Mouse (Mus musculus) heart, embryonic 11.5 days (tissue): ENCODE data around the gene Map3k9. TPM values are rescaled to one million over a fixed set of nuclear protein-coding genes. Genes with fewer than 3 reads are reported as not detected.

Experiments used
- ATAC-seq: fragments of 200-750 bp; cut with Nextera tagmentation; replicated peaks from 2 replicates; pipeline ENCODE4 v1.8.0; 2017; ENCODE audit warnings: moderate library complexity; ENCODE audit not compliant: insufficient number of reproducible peaks, low FRiP score, low TSS enrichment
- H3K27ac ChIP-seq: fragments of 300-500 bp; sonication (generic); 2 replicates; pipeline ENCODE4 v1.5.1; 2014; ENCODE audit warnings: mild to moderate bottlenecking, low read depth, low read length
- H3K27me3 ChIP-seq: fragments of 300-500 bp; sonication (generic); 2 replicates; pipeline ENCODE4 v1.6.1; 2014; ENCODE audit warnings: mild to moderate bottlenecking, low read length, mixed read lengths; ENCODE audit not compliant: control insufficient read depth, insufficient read depth
- H3K36me3 ChIP-seq: fragments of 300-500 bp; sonication (generic); 2 replicates; pipeline ENCODE4 v1.6.1; 2014; ENCODE audit warnings: mild to moderate bottlenecking, low read length, moderate library complexity, mixed read lengths; ENCODE audit not compliant: control insufficient read depth, insufficient read depth
- H3K4me1 ChIP-seq: fragments of 300-500 bp; sonication (generic); 2 replicates; pipeline ENCODE4 v1.6.1; 2014; ENCODE audit warnings: low read length; ENCODE audit not compliant: control insufficient read depth, insufficient read depth
- H3K4me2 ChIP-seq: fragments of 300-500 bp; sonication (generic); 2 replicates; pipeline ENCODE4 v1.6.1; 2014; ENCODE audit warnings: mild to moderate bottlenecking, moderate library complexity
- H3K4me3 ChIP-seq: fragments of 300-500 bp; sonication (generic); 2 replicates; pipeline ENCODE4 v1.5.1; 2014; ENCODE audit warnings: low read depth, low read length
- H3K9ac ChIP-seq: fragments of 300-500 bp; sonication (generic); 2 replicates; pipeline ENCODE4 v1.6.1; 2014; ENCODE audit warnings: mild to moderate bottlenecking, low read depth, low read length, moderate library complexity
- H3K9me3 ChIP-seq: fragments of 300-500 bp; sonication (generic); replicated peaks from 2 replicates; pipeline ENCODE4 v1.6.1; 2016; ENCODE audit warnings: low read length; ENCODE audit not compliant: control insufficient read depth
- WGBS: fragments of 180-500 bp; shearing (Covaris S2); extraction: QIAGEN DNeasy Blood & Tissue Kit; methylation state at CpG from one replicate; pipeline ENCODE4 v1.1.7; 2014; ENCODE audit not compliant: insufficient replicate concordance; 5-methylcytosine and 5-hydroxymethylcytosine counted together
- polyA plus RNA-seq: library from polyadenylated mRNA; unstranded; fragments of >200 nt; fragmentation: Nextera tagmentation; extraction: Ambion mirVana; gene quantifications from 2 replicates; pipeline ENCODE4 v1.2.1, GENCODE M21; 2014

Map3k9 gene
- polyA plus RNA-seq, 1 experiment from 2014 or later: 0.52 TPM

GRCm38 (mm10) chr12:81810417-81810816 lies 29.4 kb upstream of the Map3k9 start:
- H3K36me3 ChIP-seq: no peaks in the 10 kb centered on the region
- no peak overlapping the region for H3K27ac ChIP-seq

GRCm38 (mm10) chr12:81808596-81808995 lies 27.6 kb upstream of the Map3k9 start:
- Histone ChIP-seq H3K27ac (no peak overlapping the region), H3K4me1 (peaks cover 19% of the 10 kb centered on the region), H3K4me2 (no peak overlapping the region), H3K36me3 (no peaks in the 10 kb centered on the region), H3K27me3 (no peaks in the 10 kb centered on the region), H3K9ac (no peak overlapping the region), H3K4me3 (no peak overlapping the region), H3K9me3 (no peaks in the 10 kb centered on the region)
- ATAC-seq: no peak
- WGBS: 63% methylated on average over 2 of the region's 2 CpGs

More at GRCm38 (mm10) chr12:81810417-81810816, 29.4 kb upstream of the Map3k9 start:
- Histone ChIP-seq H3K4me2 (no peak overlapping the region), H3K9ac (no peak overlapping the region), H3K9me3 (no peaks in the 10 kb centered on the region), H3K4me3 (no peak overlapping the region), H3K27me3 (no peaks in the 10 kb centered on the region), H3K4me1 (peaks cover 15% of the 10 kb centered on the region)
- no peak for ATAC-seq
- 43% methylated on average over 8 of the region's 8 CpGs for WGBS

GRCm38 (mm10) chr12:81807953-81808352 lies 27.0 kb upstream of the Map3k9 start:
- Histone ChIP-seq H3K27ac (no peak overlapping the region), H3K9ac (peak overlapping the region; percentile 59), H3K4me1 (peaks cover 21% of the 10 kb centered on the region), H3K36me3 (no peaks in the 10 kb centered on the region), H3K27me3 (no peaks in the 10 kb centered on the region), H3K9me3 (no peaks in the 10 kb centered on the region), H3K4me3 (peak overlapping the region; percentile 41; the same call in 1 of the 2 replicates), H3K4me2 (peak overlapping the region; percentile 72)
- WGBS: 14% methylated on average over 11 of the region's 11 CpGs
- no peak for ATAC-seq

- peaks cover 21% of the 10 kb centered on the region for H3K4me1 ChIP-seq
- 3% methylated on average over 7 of the region's 7 CpGs for WGBS
- H3K36me3 ChIP-seq: no peaks in the 10 kb centered on the region
- H3K9ac ChIP-seq: peak overlapping the region; percentile 59
- 0 out of 2 replicates have a peak overlapping the region, but pooled peaks have one; percentile 5 for H3K27ac ChIP-seq
- peak overlapping the region; percentile 72 for H3K4me2 ChIP-seq
- H3K27me3 ChIP-seq: no peaks in the 10 kb centered on the region
- H3K9me3 ChIP-seq: no peaks in the 10 kb centered on the region
- no peak for ATAC-seq
- H3K4me3 ChIP-seq: peak overlapping the region; percentile 41
These were observed 26.5 kb upstream of the Map3k9 start for GRCm38 (mm10) chr12:81807529-81807837.

DNA sequence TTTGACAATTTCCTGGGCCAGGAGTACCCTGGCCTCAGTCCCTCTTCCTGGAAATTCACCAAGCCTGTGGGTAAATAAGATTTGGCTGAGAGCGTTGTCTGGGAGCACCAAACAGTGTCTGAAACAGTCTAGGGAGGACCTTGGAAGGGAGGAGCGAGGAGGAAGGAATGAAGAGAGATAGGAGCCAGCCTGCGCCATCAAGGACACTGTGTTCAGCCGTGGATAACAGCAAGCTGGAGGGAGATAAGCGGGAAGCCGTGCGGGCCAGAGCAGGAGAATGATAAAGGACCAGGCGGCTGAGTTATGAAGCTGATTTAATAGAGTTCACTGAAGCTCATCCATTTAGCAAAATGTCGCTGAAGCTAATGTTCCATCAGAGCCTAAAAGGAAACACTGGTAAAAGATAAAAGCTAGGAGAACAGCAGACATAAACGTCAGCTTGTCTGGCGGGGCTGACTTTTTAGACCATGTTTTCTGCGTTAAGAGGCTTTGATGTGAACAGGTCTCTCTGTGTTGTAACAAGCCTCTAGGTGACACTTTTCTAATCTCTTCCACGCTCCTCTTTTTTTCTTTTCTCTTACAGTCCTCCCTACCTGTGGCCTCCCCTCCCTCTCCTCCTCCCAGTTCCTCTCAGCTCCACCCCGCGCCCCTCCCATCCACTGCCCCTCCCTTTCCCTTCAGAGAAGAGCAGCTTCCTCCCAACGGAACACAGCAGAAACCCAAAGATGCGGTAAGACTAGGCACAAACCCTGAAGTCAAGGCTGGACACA lies 26.0 kb upstream of the Map3k9 start:
- H3K4me3 ChIP-seq: peak overlapping the region; percentile 41
- ATAC-seq: no peak
- H3K9ac ChIP-seq: peak overlapping the region; percentile 59
- WGBS: 2% methylated on average over 17 of the region's 17 CpGs
- no peaks in the 10 kb centered on the region for H3K36me3 ChIP-seq
- no peaks in the 10 kb centered on the region for H3K9me3 ChIP-seq
- no peaks in the 10 kb centered on the region for H3K27me3 ChIP-seq
- peak overlapping the region; percentile 72 for H3K4me2 ChIP-seq
- H3K4me1 ChIP-seq: peaks cover 21% of the 10 kb centered on the region
- H3K27ac ChIP-seq: peak overlapping the region; percentile 5; the same call in 1 of the 2 replicates

DNA sequence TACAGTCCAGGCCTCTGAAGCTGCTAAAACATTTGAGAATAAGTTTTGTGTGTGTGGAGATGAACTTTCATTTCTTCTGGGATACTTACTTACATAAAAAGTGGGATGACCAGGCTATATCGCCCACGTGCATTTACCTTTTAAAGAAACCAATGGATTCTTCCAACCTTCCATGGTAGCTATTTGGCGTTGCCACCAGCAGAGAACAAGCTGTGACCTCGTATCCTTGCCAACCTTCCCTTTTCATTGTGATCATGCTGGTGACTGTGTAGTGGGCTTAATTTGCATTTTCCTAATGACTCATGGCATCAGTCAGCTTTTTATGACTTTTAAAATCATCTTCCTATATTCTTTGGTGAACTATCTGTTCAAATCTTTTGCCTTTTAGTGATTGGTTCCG lies 25.1 kb upstream of the Map3k9 start:
- H3K27me3 ChIP-seq: no peaks in the 10 kb centered on the region
- no peak overlapping the region for H3K9ac ChIP-seq
- H3K27ac ChIP-seq: no peak overlapping the region
- H3K9me3 ChIP-seq: no peaks in the 10 kb centered on the region
- H3K4me3 ChIP-seq: no peak overlapping the region
- peaks cover 21% of the 10 kb centered on the region for H3K4me1 ChIP-seq
- no peak overlapping the region for H3K4me2 ChIP-seq
- no peak for ATAC-seq
- 77% methylated on average over 5 of the region's 5 CpGs for WGBS
- H3K36me3 ChIP-seq: no peaks in the 10 kb centered on the region

GRCm38 (mm10) chr12:81803803-81804202 lies 22.8 kb upstream of the Map3k9 start:
- Histone ChIP-seq H3K4me1 (peaks cover 21% of the 10 kb centered on the region), H3K9ac (no peak overlapping the region), H3K27ac (peak overlapping the region; percentile 74), H3K36me3 (no peaks in the 10 kb centered on the region), H3K27me3 (no peaks in the 10 kb centered on the region), H3K4me3 (no peak overlapping the region), H3K9me3 (no peaks in the 10 kb centered on the region), H3K4me2 (no peak overlapping the region)
- 33% methylated on average over 7 of the region's 7 CpGs for WGBS
- ATAC-seq: no peak

- 82% methylated on average over 3 of the region's 3 CpGs for WGBS
- Histone ChIP-seq H3K4me2 (no peak overlapping the region), H3K9me3 (no peaks in the 10 kb centered on the region), H3K4me1 (peaks cover 20% of the 10 kb centered on the region), H3K4me3 (no peak overlapping the region), H3K36me3 (no peaks in the 10 kb centered on the region), H3K27ac (peak overlapping the region; percentile 74; the same call in 1 of the 2 replicates), H3K27me3 (no peaks in the 10 kb centered on the region), H3K9ac (no peak overlapping the region)
- no peak for ATAC-seq
These were observed 22.0 kb upstream of the Map3k9 start for GRCm38 (mm10) chr12:81803016-81803415.

DNA sequence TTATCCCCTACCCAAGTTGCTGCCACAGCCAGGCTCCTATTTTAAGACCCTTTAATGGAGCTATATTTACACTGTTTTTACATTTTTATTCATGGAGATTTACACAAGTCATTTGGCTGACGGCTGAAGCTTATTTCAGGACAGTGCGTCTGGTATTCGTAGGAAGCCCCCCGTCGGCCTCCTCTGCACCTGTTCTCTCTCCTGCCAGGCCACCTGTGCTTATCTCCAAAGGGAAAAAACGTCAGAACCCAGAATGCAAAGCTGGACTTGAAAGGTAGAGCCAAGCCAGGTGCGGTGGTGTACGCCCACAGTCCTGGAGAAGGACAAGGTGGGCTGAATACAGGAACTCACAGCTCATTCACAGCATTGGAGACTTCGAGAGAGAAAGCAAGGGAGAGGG lies 20.2 kb upstream of the Map3k9 start:
- WGBS: 80% methylated on average over 9 of the region's 9 CpGs
- H3K27me3 ChIP-seq: no peaks in the 10 kb centered on the region
- H3K4me1 ChIP-seq: peaks cover 5% of the 10 kb centered on the region; the same call in 1 of the 2 replicates
- no peak overlapping the region for H3K27ac ChIP-seq
- no peak overlapping the region for H3K4me3 ChIP-seq
- no peak overlapping the region for H3K9ac ChIP-seq
- H3K9me3 ChIP-seq: no peaks in the 10 kb centered on the region
- ATAC-seq: no peak
- no peaks in the 10 kb centered on the region for H3K36me3 ChIP-seq
- H3K4me2 ChIP-seq: no peak overlapping the region
